Comparison of ENCODE assay signal across 21 mouse cellular contexts in genomic region chr17:13777676-13778075, GRCm38 (mm10). TPM values are rescaled to one million over a fixed set of nuclear protein-coding genes. Genes with fewer than 3 reads are reported as not detected.
"Had no signal": no experiment of that assay in that cellular context is flagged by ENCODE, and none has a peak within 500 bp of the region (broad histone marks: within the 10 kb centered on the region; RNA-seq: fewer than 3 reads in every experiment).

No protein-coding gene starts in this region.

- H3K4me2 ChIP-seq: lung, embryonic 14.5 days; midbrain, embryonic 12.5 days; neural tube, embryonic 13.5 days; neural tube, embryonic 15.5 days had no signal

- H3K9me3 ChIP-seq: midbrain, embryonic 12.5 days; neural tube, embryonic 13.5 days; neural tube, embryonic 15.5 days had no signal

- H3K36me3 ChIP-seq: midbrain, embryonic 12.5 days; neural tube, embryonic 13.5 days; neural tube, embryonic 15.5 days had no signal

- ATAC-seq: midbrain, embryonic 16.5 days had no signal

- H3K4me1 ChIP-seq: midbrain, embryonic 12.5 days; neural tube, embryonic 13.5 days; neural tube, embryonic 15.5 days had no signal

- H3K4me3 ChIP-seq: midbrain, embryonic 12.5 days; myocyte; neural tube, embryonic 13.5 days; neural tube, embryonic 15.5 days had no signal

- H3K27ac ChIP-seq: liver, embryonic 14.5 days; midbrain, embryonic 12.5 days; neural tube, embryonic 13.5 days; neural tube, embryonic 15.5 days had no signal

- H3K9ac ChIP-seq: liver, embryonic 14.5 days; lung, embryonic 14.5 days; midbrain, embryonic 12.5 days; neural tube, embryonic 13.5 days; neural tube, embryonic 15.5 days had no signal

- DNase-seq: lung, adult 18-20 months; lung, embryonic 14.5 days; lung, postnatal 10 days; lung, postnatal 4 days; midbrain, embryonic 14.5 days; retina, postnatal 1 day; right cerebral cortex, adult 18-20 months; right cerebral cortex, postnatal 25 days; right cerebral cortex, postnatal 4 days; spleen, adult 18-20 months; thymus, adult 18-20 months; thymus, postnatal 14 days; thymus, postnatal 36 days had no signal

- H3K27me3 ChIP-seq: midbrain, embryonic 12.5 days; neural tube, embryonic 13.5 days; neural tube, embryonic 15.5 days had no signal

RNA-seq across cellular contexts. Expression of gene Tcte2, which starts 16.1 kb away (rescaled TPM):
- total RNA-seq: megakaryocyte, adult 5-6 weeks; megakaryocyte-erythroid progenitor cell, adult 5-6 weeks had no signal
